Mouse (Mus musculus) liver, embryonic 11.5 days (tissue): Measurements from ENCODE around the gene Gldc. TPM values are rescaled to one million over a fixed set of nuclear protein-coding genes. Genes with fewer than 3 reads are reported as not detected.

ENCODE experiments used
- ATAC-seq: fragments of 200-750 bp; cut with Nextera tagmentation; replicated peaks from 2 replicates; pipeline ENCODE4 v1.8.0; 2017; ENCODE audit warnings: moderate number of reproducible peaks, mild to moderate bottlenecking, moderate TSS enrichment, moderate library complexity; ENCODE audit not compliant: low FRiP score
- DNase-seq: peaks from one replicate; pipeline ENCODE4 v3.0.0-alpha.2; 2017; ENCODE audit warnings: low spot score
- H3K27ac ChIP-seq: fragments of 300-500 bp; sonication (generic); 2 replicates; pipeline ENCODE4 v1.5.1; 2014; ENCODE audit warnings: mild to moderate bottlenecking, low read depth, low read length, control low read depth
- H3K27me3 ChIP-seq: fragments of 300-500 bp; sonication (generic); replicated peaks from 2 replicates; pipeline ENCODE4 v1.6.1; 2014; ENCODE audit warnings: low read length, mixed read lengths; ENCODE audit not compliant: control insufficient read depth, insufficient read depth
- H3K36me3 ChIP-seq: fragments of 300-500 bp; sonication (generic); 2 replicates; pipeline ENCODE4 v1.6.1; 2014; ENCODE audit warnings: mild to moderate bottlenecking, low read length, moderate library complexity, mixed read lengths; ENCODE audit not compliant: control insufficient read depth, insufficient read depth
- H3K4me1 ChIP-seq: fragments of 300-500 bp; sonication (generic); replicated peaks from 2 replicates; pipeline ENCODE4 v1.6.1; 2014; ENCODE audit warnings: low read length, mixed read lengths; ENCODE audit not compliant: control insufficient read depth, insufficient read depth
- H3K4me2 ChIP-seq: fragments of 300-500 bp; sonication (generic); 2 replicates; pipeline ENCODE4 v1.6.1; 2014; ENCODE audit warnings: mild to moderate bottlenecking, control low read depth, moderate library complexity
- H3K4me3 ChIP-seq: fragments of 300-500 bp; sonication (generic); 2 replicates; pipeline ENCODE4 v1.5.1; 2014; ENCODE audit warnings: low read depth, low read length, control low read depth
- H3K9ac ChIP-seq: fragments of 300-500 bp; sonication (generic); 2 replicates; pipeline ENCODE4 v1.6.1; 2014; ENCODE audit warnings: low read depth, low read length, control low read depth
- H3K9me3 ChIP-seq: fragments of 300-500 bp; sonication (generic); 2 replicates; pipeline ENCODE4 v1.6.1; 2016; ENCODE audit warnings: low read length, inconsistent platforms, mixed read lengths; ENCODE audit not compliant: control insufficient read depth
- whole genome bisulfite sequencing: fragments of 180-500 bp; shearing (Covaris S2); extraction: QIAGEN DNeasy Blood & Tissue Kit; methylation state at CpG from one replicate; pipeline ENCODE4 v1.1.7; 2014; 5-methylcytosine and 5-hydroxymethylcytosine counted together
- polyA plus RNA-seq: library from polyadenylated mRNA; unstranded; fragments of >200 nt; fragmentation: Nextera tagmentation; extraction: Ambion mirVana; gene quantifications from 2 replicates; pipeline ENCODE4 v1.2.1, GENCODE M21; 2014

Gene Gldc
- polyA plus RNA-seq, 1 experiment from 2014 or later, result 22.2 TPM

- Histone ChIP-seq H3K9ac (no peak overlapping the region), H3K36me3 (no peaks in the 10 kb centered on the region), H3K4me3 (no peak overlapping the region), H3K9me3 (no peaks in the 10 kb centered on the region), H3K4me2 (no peak overlapping the region), H3K27me3 (peaks cover 19% of the 10 kb centered on the region), H3K4me1 (no peaks in the 10 kb centered on the region), H3K27ac (no peak overlapping the region)
- ATAC-seq, result no peak
- DNase-seq, result no peak
- WGBS, result 83% methylated on average over 6 of the region's 6 CpGs
Observed at GRCm38 (mm10) chr19:30170319-30170718, 4.9 kb downstream of the Gldc start.

DNA sequence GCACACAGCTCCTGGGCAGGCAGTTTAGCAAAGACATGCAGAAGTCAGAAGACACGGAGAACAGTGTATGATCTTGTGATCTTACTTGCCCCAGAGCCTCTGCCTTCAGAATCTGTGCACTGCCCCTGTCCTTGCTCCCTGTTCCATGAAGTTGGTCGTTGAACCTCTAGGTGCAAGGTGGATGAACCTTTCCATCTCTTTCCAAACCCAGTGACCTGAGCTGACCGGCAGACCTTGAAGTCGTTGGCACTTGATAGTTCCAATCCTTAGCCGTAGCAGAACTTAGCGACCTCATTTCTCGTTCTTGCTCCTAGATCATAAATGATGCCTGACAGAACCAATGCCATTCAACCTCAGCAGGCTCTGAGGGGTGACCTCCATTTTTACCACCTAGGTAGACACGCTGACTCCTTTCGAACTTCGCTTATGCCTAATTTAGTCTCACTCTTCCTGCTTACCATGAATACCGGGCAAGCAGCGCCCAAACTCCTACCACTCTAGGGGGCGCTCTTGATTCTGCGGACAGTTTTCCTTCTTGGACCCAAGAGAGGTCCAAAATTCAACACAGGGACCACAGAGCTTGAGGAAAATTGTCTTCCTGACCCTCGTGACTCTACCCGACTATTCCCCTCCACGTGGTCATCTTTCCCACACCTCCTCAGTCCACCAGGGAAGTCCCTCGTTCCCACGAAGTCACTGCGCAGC, 8.3 kb downstream of the Gldc start:
- no peaks in the 10 kb centered on the region for H3K9me3 ChIP-seq
- WGBS, result 83% methylated on average over 20 of the region's 20 CpGs
- no peak for ATAC-seq

DNA sequence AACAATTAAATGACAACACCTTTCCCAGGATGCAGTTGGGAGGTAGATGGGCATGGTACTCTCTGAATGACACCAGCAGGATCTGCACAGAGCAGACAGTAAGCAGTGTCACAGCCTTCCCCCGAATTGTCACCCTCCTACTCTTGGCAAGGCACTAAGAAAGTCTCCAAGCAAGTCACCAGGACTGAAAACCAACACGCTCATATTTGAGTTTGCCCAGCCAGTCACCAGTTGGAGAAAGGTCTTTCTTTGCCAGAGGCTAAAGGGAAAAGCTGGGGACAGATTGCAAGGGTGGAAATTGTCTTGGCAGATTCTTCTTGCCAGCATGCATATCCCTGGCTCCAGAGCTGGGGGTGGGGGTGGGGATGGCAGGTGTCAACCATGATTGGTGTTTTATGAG, 11.0 kb downstream of the Gldc start:
- ATAC-seq, result no peak
- Histone ChIP-seq H3K27me3 (no peaks in the 10 kb centered on the region), H3K9ac (no peak overlapping the region), H3K9me3 (no peaks in the 10 kb centered on the region), H3K27ac (no peak overlapping the region), H3K4me3 (no peak overlapping the region), H3K36me3 (no peaks in the 10 kb centered on the region), H3K4me2 (no peak overlapping the region), H3K4me1 (0 out of 2 replicates have a peak, but pooled peaks cover 2% of the 10 kb centered on the region)
- 77% methylated on average over 2 of the region's 2 CpGs for WGBS
- no peak for DNase-seq

More for the DNA sequence above, 8.3 kb downstream of the Gldc start:
- Histone ChIP-seq H3K4me2 (no peak overlapping the region), H3K36me3 (no peaks in the 10 kb centered on the region), H3K27me3 (no peaks in the 10 kb centered on the region), H3K9ac (no peak overlapping the region), H3K4me1 (no peaks in the 10 kb centered on the region), H3K4me3 (no peak overlapping the region), H3K27ac (no peak overlapping the region)
- no peak for DNase-seq

DNA sequence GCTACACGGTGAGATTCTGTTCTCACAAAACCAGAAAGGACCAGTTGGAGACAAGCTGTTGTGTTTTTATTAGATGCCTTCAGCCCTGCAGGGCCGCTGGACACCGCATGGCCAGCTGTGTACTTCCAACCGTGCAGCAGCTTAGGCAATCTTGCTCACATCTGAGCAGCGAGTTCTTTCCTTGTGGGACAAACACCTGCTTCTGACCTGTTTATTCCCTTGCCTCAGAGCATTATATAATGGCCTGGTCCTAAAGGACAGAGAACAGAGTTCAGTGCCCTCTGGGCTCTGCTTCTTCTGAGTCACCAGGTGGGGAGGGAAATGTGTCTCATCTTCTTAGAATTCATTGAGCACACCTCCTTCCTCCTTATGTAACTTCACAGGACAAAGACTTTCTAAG, 12.4 kb downstream of the Gldc start:
- Histone ChIP-seq H3K9me3 (no peaks in the 10 kb centered on the region), H3K9ac (no peak overlapping the region), H3K36me3 (no peaks in the 10 kb centered on the region), H3K4me3 (no peak overlapping the region), H3K4me2 (no peak overlapping the region), H3K4me1 (0 out of 2 replicates have a peak, but pooled peaks cover 2% of the 10 kb centered on the region), H3K27me3 (no peaks in the 10 kb centered on the region), H3K27ac (no peak overlapping the region)
- ATAC-seq (no peak), DNase-seq (no peak)
- 86% methylated on average over 5 of the region's 5 CpGs for WGBS

DNA sequence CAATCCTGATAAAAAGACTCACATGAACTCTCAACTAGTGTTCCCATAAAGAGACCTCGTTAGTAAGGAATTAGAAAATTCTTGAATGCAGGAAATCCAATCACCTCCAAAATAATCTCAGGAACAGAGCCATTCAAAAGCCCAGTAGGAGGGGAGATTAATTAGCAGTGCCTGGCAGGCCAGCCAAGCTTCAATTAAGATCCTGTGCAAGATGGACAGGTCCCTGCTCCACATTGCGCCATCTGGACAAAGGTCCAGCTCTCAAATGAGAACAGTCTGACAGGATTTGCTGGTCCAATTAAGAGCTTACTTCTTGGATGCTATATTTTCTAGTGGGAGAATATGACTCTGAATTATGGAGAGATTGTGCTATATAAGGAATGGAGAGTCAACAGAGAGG, 15.2 kb downstream of the Gldc start:
- H3K4me2 ChIP-seq, result no peak overlapping the region
- H3K36me3 ChIP-seq, result no peaks in the 10 kb centered on the region
- H3K9ac ChIP-seq, result no peak overlapping the region
- H3K4me3 ChIP-seq, result no peak overlapping the region
- H3K4me1 ChIP-seq, result 0 out of 2 replicates have a peak, but pooled peaks cover 2% of the 10 kb centered on the region
- no peaks in the 10 kb centered on the region for H3K9me3 ChIP-seq
- ATAC-seq, result no peak
- DNase-seq, result no peak
- no peaks in the 10 kb centered on the region for H3K27me3 ChIP-seq
- no peak overlapping the region for H3K27ac ChIP-seq
- WGBS, result 80% methylated on average over 2 of the region's 2 CpGs

- Histone ChIP-seq H3K4me1 (0 out of 2 replicates have a peak, but pooled peaks cover 2% of the 10 kb centered on the region), H3K36me3 (no peaks in the 10 kb centered on the region), H3K4me3 (no peak overlapping the region), H3K9me3 (no peaks in the 10 kb centered on the region), H3K27me3 (no peaks in the 10 kb centered on the region), H3K4me2 (no peak overlapping the region), H3K9ac (no peak overlapping the region), H3K27ac (peak overlapping the region; percentile 63; the same call in 1 of the 2 replicates)
- ATAC-seq (no peak), DNase-seq (no peak)
- 78% methylated on average over 4 of the region's 4 CpGs for WGBS
Observed at GRCm38 (mm10) chr19:30158189-30158588, 17.0 kb downstream of the Gldc start.

DNA sequence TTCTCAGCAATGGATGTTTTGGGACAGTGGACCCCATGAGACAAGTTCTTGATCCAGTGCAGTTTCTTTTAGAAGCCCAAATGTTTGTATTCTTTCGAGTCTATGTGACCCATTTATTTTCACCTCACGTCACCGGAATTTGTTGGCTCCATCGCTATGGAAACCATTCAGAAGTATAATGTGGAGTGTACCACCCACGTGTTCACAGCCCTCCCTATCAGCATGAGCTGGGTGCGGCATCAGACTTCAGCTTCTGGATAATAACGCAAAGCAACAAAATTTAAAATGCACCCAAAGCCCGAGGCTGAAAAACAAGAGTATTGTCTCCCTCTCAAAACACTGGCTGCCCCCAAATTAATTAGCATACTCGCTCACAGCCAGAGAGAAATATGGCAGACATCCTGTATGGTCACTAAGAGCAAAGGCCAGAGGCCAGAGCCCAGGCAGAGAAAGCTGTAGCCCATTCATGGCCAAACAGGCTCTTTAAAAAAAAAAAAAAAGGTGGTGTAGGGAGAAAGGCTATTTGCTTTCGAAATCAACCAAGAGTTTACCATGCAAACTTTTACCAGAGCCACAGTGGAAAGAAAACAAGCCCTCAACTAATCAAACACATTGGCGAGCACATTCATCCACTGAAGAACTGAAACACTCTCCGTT, 18.1 kb downstream of the Gldc start:
- no peak for DNase-seq
- no peaks in the 10 kb centered on the region for H3K36me3 ChIP-seq
- no peak overlapping the region for H3K4me3 ChIP-seq
- no peak overlapping the region for H3K9ac ChIP-seq
- no peaks in the 10 kb centered on the region for H3K27me3 ChIP-seq
- peak overlapping the region; percentile 63; the same call in 1 of the 2 replicates for H3K27ac ChIP-seq
- no peaks in the 10 kb centered on the region for H3K9me3 ChIP-seq
- ATAC-seq, result no peak
- H3K4me2 ChIP-seq, result no peak overlapping the region
- 0 out of 2 replicates have a peak, but pooled peaks cover 2% of the 10 kb centered on the region for H3K4me1 ChIP-seq
- 74% methylated on average over 12 of the region's 12 CpGs for WGBS

- DNase-seq, result no peak
- H3K4me2 ChIP-seq, result no peak overlapping the region
- no peaks in the 10 kb centered on the region for H3K4me1 ChIP-seq
- no peaks in the 10 kb centered on the region for H3K27me3 ChIP-seq
- H3K36me3 ChIP-seq, result no peaks in the 10 kb centered on the region
- H3K9me3 ChIP-seq, result no peaks in the 10 kb centered on the region
- ATAC-seq, result no peak
- no peak overlapping the region for H3K4me3 ChIP-seq
- no peak overlapping the region for H3K9ac ChIP-seq
- WGBS, result 84% methylated on average over 3 of the region's 3 CpGs
- no peak overlapping the region for H3K27ac ChIP-seq
Observed at GRCm38 (mm10) chr19:30153729-30154128, 21.5 kb downstream of the Gldc start.

DNA sequence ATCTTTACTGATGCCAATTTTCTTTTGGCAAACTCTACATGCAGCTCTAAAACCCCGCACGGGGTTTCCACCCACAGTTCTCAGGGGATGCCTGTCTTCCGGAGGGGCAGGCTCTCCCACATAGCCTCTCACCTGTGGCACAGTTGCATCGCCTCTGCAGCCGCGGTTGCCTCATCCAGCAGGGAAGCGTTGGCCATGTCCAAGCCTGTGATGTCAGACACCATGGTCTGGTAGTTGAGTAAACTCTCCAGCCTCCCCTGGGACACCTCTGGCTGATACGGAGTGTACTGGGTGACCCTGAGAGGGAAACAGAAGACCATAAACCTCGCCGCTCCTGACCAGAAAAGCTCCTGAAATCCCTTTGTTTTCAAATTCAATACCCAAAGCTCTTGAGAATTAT, 23.9 kb downstream of the Gldc start:
- H3K36me3 ChIP-seq, result no peaks in the 10 kb centered on the region
- DNase-seq (no peak), ATAC-seq (no peak)
- WGBS, result 89% methylated on average over 10 of the region's 10 CpGs
- H3K9me3 ChIP-seq, result no peaks in the 10 kb centered on the region
- H3K27me3 ChIP-seq, result no peaks in the 10 kb centered on the region
- H3K4me1 ChIP-seq, result no peaks in the 10 kb centered on the region
- H3K4me3 ChIP-seq, result no peak overlapping the region
- no peak overlapping the region for H3K4me2 ChIP-seq
- H3K9ac ChIP-seq, result no peak overlapping the region
- no peak overlapping the region for H3K27ac ChIP-seq
